Mouse (Mus musculus): ENCODE results near the gene Eml3.
A peak's percentile ranks its signal among the peaks of the same experiment; 100 is the strongest.
"Not testable (repeated sequence)": the region's sequence is repeated elsewhere in the genome, so short reads cannot be mapped to it uniquely, and the experiment has no call there.

Eml3 gene

GRCm38 (mm10) chr19:8952241-8952640 lies 22.9 kb downstream of the Eml3 start:
- no peak for DNase-seq (ENCODE audit: low spot score)

GRCm38 (mm10) chr19:8953135-8954039 lies 24.0 kb downstream of the Eml3 start, which contains the start of gene Tut1:
Gene Tut1 (plus strand): TSS chr19:8953847.
- DNase-seq (ENCODE audit: low spot score): peak; percentile 85

DNA sequence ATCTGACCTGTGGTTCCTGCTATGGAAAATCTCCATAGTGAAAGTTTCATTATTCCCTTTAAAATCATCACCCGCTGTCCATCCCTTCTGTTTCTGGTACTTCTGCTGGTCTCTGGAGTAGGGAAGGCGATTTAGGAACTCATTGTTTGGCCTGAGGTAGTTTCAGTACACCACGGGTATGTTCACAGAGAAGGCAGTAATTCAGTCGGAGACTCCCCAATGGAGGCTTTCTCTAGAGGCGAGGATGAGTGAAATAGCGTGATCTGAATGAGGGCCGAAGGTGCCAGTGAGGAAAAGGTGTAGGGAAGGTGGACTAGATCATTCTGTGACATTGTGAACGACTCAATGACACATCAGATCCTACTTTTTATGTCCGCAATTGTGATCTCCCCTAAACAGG lies 24.8 kb downstream of the Eml3 start:
- DNase-seq (ENCODE audit: low spot score): no peak

- DNase-seq (ENCODE audit: low spot score): no peak
Measured at GRCm38 (mm10) chr19:8962256-8962655, 32.9 kb downstream of the Eml3 start.

GRCm38 (mm10) chr19:8965075-8965474 lies 35.7 kb downstream of the Eml3 start:
- DNase-seq (ENCODE audit: low spot score): no peak

GRCm38 (mm10) chr19:8965771-8966170 lies 36.4 kb downstream of the Eml3 start:
- DNase-seq (ENCODE audit: low spot score): peak; percentile 40

DNA sequence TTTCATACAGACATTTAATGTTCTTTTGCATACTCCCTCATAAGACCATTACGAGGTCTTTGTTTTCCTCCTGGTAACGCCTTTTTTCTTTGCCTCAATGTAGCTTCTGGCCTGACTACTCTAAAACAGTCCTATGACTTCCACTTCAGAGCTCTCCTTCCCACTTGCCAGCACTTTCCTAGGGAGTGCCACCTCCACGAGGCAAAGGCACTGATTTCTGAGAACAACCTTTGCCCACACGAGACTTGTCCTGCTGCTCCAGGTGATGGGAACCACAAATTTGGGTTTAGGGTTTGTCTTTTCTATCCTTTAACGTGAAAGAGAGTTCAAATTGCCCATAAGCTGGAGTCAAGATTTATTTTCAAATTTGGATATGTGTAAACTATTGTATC lies 36.8 kb downstream of the Eml3 start:
- no peak for DNase-seq (ENCODE audit: low spot score)

DNA sequence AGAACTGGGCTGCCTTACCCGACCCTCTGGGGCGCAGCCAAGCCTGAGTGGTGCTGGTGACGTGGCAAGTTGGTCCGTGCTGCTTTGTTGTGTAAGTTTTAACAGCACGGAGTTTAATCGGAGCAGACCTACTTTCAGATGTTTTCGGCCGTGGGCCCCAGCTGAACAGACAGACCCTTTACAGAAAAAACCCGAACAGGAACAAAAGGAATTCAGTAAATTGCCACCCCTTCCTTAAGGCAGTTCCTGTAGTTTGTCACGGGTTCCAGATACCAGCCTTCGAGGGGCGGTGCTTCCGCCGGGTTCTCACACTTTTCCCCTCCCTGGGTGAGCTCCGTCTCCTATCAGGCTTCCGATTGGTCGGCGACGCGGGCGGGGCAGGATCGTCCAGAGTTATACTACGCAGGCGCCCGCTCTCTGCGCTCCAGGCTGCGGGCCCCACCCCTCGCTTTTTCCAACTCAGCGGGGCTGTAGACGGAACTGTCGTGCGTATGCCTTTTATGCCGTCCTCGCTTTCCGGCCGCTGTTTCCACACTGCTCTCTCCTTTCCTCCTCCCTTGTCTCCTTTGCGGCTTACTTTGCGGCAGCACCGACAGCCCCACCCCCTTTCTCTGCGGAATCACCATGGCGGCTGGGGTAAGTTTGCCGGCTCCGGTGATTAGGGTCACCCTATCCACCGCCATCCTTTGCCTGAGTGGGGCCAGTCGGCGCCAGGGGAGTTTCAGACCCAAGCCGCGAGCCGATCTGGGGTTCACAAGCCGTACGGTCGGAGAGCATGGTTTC lies 37.4 kb downstream of the Eml3 start, which contains the start of gene Eef1g:
Gene Eef1g (plus strand): TSS at position 452 of the 783 bp plus-strand sequence.
- DNase-seq (ENCODE audit: low spot score): peak; percentile 100

- no peak for DNase-seq (ENCODE audit: low spot score)
Measured at GRCm38 (mm10) chr19:8967373-8967743, 38.0 kb downstream of the Eml3 start.

GRCm38 (mm10) chr19:8967893-8968292 lies 38.5 kb downstream of the Eml3 start:
- no peak for DNase-seq (ENCODE audit: low spot score)

DNA sequence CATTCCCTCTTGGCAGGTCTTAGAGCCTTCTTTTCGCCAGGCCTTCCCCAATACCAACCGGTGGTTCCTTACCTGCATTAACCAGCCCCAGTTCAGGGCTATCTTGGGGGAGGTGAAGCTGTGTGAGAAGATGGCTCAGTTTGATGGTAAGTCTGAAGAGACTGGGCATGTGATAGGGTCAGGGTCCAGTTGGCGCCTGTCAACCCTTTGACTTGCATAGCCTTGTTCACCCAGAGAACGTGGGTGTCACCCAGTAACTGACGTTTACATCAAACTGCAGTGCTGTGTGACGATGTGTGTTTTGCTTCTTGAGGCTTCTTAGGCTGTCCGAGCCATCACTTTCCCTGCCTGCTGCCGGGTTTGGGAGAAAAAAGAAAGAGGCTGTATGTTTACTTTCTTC lies 43.1 kb downstream of the Eml3 start:
- DNase-seq (ENCODE audit: low spot score): not testable (repeated sequence)

DNA sequence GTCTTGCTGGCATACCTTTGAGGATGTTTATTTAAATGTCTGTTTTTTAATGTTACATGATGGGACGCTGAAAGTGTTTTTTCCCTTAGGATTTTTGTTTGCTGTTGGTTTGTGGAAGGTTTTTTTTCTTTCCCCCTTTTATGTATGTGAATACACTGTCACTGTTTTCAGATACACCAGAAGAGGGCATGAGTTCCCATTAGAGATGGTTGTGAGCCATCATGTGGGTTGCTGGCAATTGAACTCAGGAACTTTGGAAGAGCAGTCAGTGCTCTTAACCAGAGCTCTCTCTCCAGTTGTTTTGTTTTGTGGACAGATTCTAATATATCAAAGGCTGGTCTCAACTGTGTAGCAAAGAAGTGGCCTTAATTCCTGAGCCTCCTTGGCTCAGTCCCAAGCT lies 45.3 kb downstream of the Eml3 start:
- DNase-seq (ENCODE audit: low spot score): no peak

DNA sequence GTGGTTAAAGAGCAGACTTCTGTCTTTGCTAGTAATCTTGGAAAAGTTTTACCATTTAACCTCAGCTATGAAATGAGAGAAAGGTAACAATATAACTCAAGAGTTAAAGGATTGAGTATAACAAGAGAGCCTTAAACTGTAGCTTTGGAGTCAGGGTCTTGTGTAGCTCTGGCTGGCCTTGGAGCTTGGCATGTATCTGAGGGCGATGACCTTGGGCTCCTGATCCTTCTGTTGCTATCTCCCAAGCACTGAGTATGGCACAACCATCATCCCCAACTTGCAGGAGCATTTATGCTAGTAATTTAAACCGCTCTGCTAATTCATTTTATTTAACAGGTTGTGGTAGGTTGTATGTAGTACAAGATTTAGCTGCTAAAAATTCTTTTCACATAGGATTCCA lies 46.1 kb downstream of the Eml3 start:
- DNase-seq (ENCODE audit: low spot score): peak; percentile 60

DNA sequence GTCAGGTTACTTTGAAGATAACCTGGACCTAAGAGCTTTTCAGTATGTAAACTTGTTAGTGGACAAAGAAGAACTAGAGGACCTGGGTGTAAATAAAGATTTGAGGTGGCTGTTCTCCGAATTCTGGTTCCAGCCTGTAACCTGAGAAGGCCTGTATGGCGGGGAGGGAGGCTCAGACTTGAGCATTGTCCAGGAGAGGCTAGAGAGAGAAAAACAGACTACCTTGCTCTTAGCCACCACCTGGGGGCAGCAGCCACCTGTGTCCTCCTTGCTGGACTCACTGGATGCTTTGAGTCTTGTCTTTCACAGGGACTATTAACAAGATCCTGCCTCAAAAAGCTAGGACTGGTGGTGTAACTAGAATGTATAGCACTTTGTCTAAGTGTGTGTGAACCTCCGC lies 47.2 kb downstream of the Eml3 start:
- no peak for DNase-seq (ENCODE audit: low spot score)

- no peak for DNase-seq (ENCODE audit: low spot score)
Measured at GRCm38 (mm10) chr19:8980771-8981170, 51.4 kb downstream of the Eml3 start.

DNA sequence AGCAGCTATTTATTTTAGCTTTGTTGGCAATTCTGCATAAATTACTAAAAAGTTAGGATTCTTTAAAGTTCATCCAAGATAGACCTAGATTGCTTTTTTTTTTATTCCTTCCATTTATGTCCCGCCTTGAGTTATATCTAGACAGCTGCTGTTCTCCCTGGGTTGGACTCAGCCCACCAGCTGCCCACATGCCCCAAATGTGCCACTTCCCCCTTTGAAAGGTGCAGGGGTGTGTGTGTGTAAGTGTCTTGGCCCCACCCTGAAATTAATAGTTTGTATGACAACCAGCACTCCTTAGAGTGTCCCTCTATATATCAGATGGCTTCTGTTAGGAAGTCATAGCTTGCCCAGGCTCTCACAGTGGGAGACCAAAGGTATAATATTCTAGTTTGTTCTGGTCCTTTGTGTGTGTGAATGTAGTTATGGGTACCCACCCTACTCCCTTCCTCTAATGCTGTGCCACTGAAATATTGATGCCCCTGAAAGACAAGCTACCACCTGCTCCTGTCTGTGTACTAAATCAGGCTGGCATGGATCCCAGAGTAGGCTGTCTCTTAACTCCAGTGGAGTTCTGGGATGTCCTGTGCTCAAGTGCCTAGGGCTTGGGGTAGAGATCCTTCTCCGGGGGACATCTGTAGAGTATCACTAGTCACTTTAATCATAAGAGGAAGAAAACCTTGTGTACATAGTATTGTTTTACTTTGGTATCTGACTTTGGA lies 52.3 kb downstream of the Eml3 start:
- DNase-seq (ENCODE audit: low spot score): no peak

DNA sequence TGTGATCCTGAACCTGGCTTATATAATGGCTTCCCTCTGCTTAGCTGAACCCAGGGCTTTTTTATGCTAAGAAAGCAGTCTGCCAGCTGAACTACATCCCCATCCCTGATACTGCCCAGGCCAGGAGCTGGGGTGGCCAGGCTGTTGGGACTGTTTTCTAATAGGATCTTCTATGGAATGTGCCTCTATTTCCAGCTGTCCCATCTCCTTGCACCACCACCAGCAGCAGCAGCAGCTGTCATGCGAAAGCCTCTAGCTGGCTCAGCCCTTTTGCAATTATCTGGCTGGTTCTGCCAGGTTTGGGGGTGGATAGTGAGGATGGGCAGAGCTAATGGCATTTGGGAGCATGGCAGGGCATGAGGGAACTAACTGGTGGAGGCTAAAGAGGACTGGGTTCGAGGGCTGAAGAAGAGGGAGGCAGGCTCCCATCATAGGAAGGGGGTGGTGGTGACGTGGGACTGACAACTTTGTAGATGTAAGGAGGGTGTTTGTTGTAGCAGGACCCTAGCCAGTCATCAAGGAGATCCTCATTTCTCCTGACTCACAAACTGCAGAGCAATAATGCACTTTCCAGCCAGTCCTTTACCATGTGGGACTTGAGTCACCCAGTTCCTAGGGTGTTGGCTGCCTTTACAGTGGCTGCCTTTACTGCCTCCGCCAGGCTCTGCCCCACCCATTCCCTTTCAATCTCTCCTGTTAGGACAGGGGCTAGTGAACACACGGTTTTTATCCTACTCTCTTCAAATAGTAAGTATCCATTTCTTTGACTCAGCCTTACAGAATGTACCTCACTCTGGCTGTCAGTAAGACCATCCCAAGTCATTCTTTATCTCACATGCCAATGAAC lies 53.2 kb downstream of the Eml3 start:
- DNase-seq (ENCODE audit: low spot score): no peak

DNA sequence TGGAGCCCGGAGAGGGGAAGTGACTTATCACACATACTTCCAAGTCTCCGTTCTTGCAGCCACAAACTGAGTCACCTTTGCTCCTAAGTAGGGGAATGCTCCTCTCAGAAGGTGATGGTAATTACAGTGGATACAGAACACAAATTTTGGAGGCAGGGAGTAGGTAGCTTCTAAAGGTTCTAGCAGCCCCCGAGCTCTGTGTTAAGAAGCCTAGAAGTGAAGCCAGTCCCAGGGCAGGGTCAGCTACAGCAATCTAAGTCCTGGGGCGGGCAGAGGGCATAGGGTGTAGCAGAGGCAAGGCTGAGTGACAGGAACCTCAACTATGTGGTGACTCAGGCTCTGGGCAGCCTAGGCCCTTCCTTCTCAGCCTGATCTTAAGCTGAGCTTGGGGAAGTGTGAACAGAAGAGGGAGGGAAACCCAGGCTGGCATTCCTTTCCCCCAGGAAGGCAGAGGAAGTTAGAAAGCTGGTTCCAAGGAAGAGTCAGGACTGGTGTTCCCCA lies 53.8 kb downstream of the Eml3 start:
- no peak for DNase-seq (ENCODE audit: low spot score)

DNA sequence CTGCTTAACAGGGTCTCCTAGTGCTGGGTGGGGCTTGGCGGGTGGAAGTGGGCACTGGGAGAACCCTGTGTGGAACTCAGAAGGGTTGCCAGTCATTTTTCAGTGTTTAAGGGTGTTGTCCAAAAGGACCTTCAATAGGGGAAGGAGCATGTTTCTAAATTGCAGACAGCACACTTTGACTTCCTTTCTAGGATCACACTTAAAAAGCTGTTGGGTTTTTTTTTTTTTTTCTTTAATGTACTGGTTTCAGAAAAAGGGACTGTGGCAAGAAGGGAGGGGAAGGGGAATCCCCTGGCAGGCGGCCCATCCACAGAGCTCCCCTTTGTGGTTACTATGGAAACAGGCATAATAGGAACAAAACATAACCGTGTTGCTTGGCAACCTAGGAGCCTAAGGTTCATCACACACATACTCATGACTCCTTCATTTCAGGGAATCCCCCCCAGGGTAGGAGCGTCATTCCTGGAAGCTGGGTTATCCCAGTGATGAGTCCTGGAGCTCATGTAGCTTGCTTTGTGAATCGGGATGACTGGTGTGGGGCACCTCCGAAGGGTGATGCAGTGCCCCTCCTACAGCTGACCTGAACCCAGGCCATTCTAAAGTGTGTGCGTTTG lies 55.0 kb downstream of the Eml3 start:
- DNase-seq (ENCODE audit: low spot score): peak; percentile 70

GRCm38 (mm10) chr19:8985891-8986290 lies 56.5 kb downstream of the Eml3 start:
- no peak for DNase-seq (ENCODE audit: low spot score)

- no peak for DNase-seq (ENCODE audit: low spot score)
Measured at GRCm38 (mm10) chr19:8987816-8988215, 58.5 kb downstream of the Eml3 start.
